Mouse (Mus musculus) liver, embryonic 13.5 days (tissue): ENCODE measurements around the gene Degs1. TPM values are rescaled to one million over a fixed set of nuclear protein-coding genes. Genes with fewer than 3 reads are reported as not detected.
"Not testable (repeated sequence)": the region's sequence is repeated elsewhere in the genome, so short reads cannot be mapped to it uniquely, and the experiment has no call there.

ENCODE experiments used
- ATAC-seq: fragments of 200-750 bp; cut with Nextera tagmentation; 2 replicates; pipeline ENCODE4 v1.8.0; 2017; ENCODE audit warnings: low read depth, mild to moderate bottlenecking, moderate number of reproducible peaks, moderate library complexity
- DNase-seq: peaks from one replicate; pipeline ENCODE4 v3.0.0; 2022
- H3K27ac ChIP-seq: fragments of 300-500 bp; sonication (generic); 2 replicates; pipeline ENCODE4 v1.5.1; 2015; ENCODE audit warnings: moderate library complexity, mild to moderate bottlenecking, inconsistent platforms
- H3K27me3 ChIP-seq: fragments of 300-500 bp; sonication (generic); 2 replicates; pipeline ENCODE4 v1.6.1; 2015; ENCODE audit warnings: mild to moderate bottlenecking, inconsistent platforms
- H3K36me3 ChIP-seq: fragments of 300-500 bp; sonication (generic); 2 replicates; pipeline ENCODE4 v1.6.1; 2015; ENCODE audit warnings: mild to moderate bottlenecking, inconsistent platforms
- H3K4me1 ChIP-seq: fragments of 300-500 bp; sonication (generic); replicated peaks from 2 replicates; pipeline ENCODE4 v1.6.1; 2015; ENCODE audit warnings: inconsistent platforms
- H3K4me2 ChIP-seq: fragments of 300-500 bp; sonication (generic); 2 replicates; pipeline ENCODE4 v1.6.1; 2015; ENCODE audit warnings: inconsistent platforms, mild to moderate bottlenecking, moderate library complexity
- H3K4me3 ChIP-seq: fragments of 300-500 bp; sonication (generic); replicated peaks from 2 replicates; pipeline ENCODE4 v1.5.1; 2015; ENCODE audit warnings: mild to moderate bottlenecking, inconsistent platforms
- H3K9ac ChIP-seq: fragments of 300-500 bp; sonication (generic); 2 replicates; pipeline ENCODE4 v1.6.1; 2015; ENCODE audit warnings: mild to moderate bottlenecking, inconsistent platforms
- H3K9me3 ChIP-seq: fragments of 300-500 bp; sonication (generic); replicated peaks from 2 replicates; pipeline ENCODE4 v1.6.1; 2016; ENCODE audit warnings: inconsistent platforms
- WGBS: fragments of 180-500 bp; shearing (Covaris S2); methylation state at CpG from one replicate; pipeline ENCODE4 v1.1.7; 2015; ENCODE audit not compliant: insufficient replicate concordance; 5-methylcytosine and 5-hydroxymethylcytosine counted together
- polyA plus RNA-seq: library from polyadenylated mRNA; unstranded; fragments of >200 nt; fragmentation: Nextera tagmentation; extraction: Ambion mirVana; gene quantifications from 2 replicates; pipeline ENCODE4 v1.2.1, GENCODE M21; 2015

Gene Degs1
- polyA plus RNA-seq, 1 experiment from 2014 or later, result 87.5 TPM

GRCm38 (mm10) chr1:182297821-182298220, 15.2 kb upstream of the Degs1 start:
- H3K4me1 ChIP-seq, result no peaks in the 10 kb centered on the region
- H3K9me3 ChIP-seq, result no peaks in the 10 kb centered on the region
- no peak for ATAC-seq
- no peak for DNase-seq
- H3K4me3 ChIP-seq, result no peak overlapping the region
- H3K9ac ChIP-seq, result no peak overlapping the region
- no peaks in the 10 kb centered on the region for H3K36me3 ChIP-seq
- H3K27ac ChIP-seq, result no peak overlapping the region
- no peak overlapping the region for H3K4me2 ChIP-seq
- 78% methylated on average over 5 of the region's 5 CpGs for WGBS
- H3K27me3 ChIP-seq, result no peaks in the 10 kb centered on the region

- Histone ChIP-seq H3K4me3 (no peak overlapping the region), H3K27me3 (no peaks in the 10 kb centered on the region), H3K9ac (no peak overlapping the region), H3K4me1 (no peaks in the 10 kb centered on the region), H3K36me3 (no peaks in the 10 kb centered on the region), H3K4me2 (no peak overlapping the region), H3K9me3 (no peaks in the 10 kb centered on the region), H3K27ac (no peak overlapping the region)
- DNase-seq (no peak), ATAC-seq (no peak)
- WGBS, result 75% methylated on average over 3 of the region's 3 CpGs
Measured at GRCm38 (mm10) chr1:182297246-182297645, 14.6 kb upstream of the Degs1 start.

- Histone ChIP-seq H3K9me3 (no peaks in the 10 kb centered on the region), H3K9ac (no peak overlapping the region), H3K36me3 (no peaks in the 10 kb centered on the region), H3K27ac (no peak overlapping the region), H3K4me3 (no peak overlapping the region), H3K27me3 (no peaks in the 10 kb centered on the region), H3K4me2 (no peak overlapping the region), H3K4me1 (no peaks in the 10 kb centered on the region)
- no peak for DNase-seq
- no peak for ATAC-seq
- 65% methylated on average over 6 of the region's 6 CpGs for WGBS
Measured at GRCm38 (mm10) chr1:182296816-182297215, 14.2 kb upstream of the Degs1 start.

GRCm38 (mm10) chr1:182296141-182296540, 13.5 kb upstream of the Degs1 start:
- no peak for ATAC-seq
- Histone ChIP-seq H3K9me3 (no peaks in the 10 kb centered on the region), H3K4me2 (no peak overlapping the region), H3K27ac (no peak overlapping the region), H3K9ac (no peak overlapping the region), H3K4me3 (no peak overlapping the region), H3K27me3 (no peaks in the 10 kb centered on the region), H3K36me3 (no peaks in the 10 kb centered on the region), H3K4me1 (no peaks in the 10 kb centered on the region)
- DNase-seq, result no peak
- 59% methylated on average over 6 of the region's 6 CpGs for WGBS

- DNase-seq (no peak), ATAC-seq (no peak)
- no peaks in the 10 kb centered on the region for H3K4me1 ChIP-seq
- no peaks in the 10 kb centered on the region for H3K27me3 ChIP-seq
- no peak overlapping the region for H3K4me3 ChIP-seq
- no peak overlapping the region for H3K9ac ChIP-seq
- WGBS, result 47% methylated on average over 4 of the region's 4 CpGs
- no peak overlapping the region for H3K27ac ChIP-seq
- no peak overlapping the region for H3K4me2 ChIP-seq
- H3K9me3 ChIP-seq, result no peaks in the 10 kb centered on the region
- no peaks in the 10 kb centered on the region for H3K36me3 ChIP-seq
Measured at GRCm38 (mm10) chr1:182292291-182292690, 9.7 kb upstream of the Degs1 start.

- not testable (repeated sequence) for H3K4me2 ChIP-seq
Measured at GRCm38 (mm10) chr1:182290741-182291140, 8.1 kb upstream of the Degs1 start.

GRCm38 (mm10) chr1:182289781-182290180, 7.2 kb upstream of the Degs1 start:
- no peaks in the 10 kb centered on the region for H3K27me3 ChIP-seq
- no peak overlapping the region for H3K9ac ChIP-seq
- no peak for DNase-seq
- H3K4me1 ChIP-seq, result peaks cover under 1% of the 10 kb centered on the region
- no peak for ATAC-seq
- H3K27ac ChIP-seq, result no peak overlapping the region
- no peak overlapping the region for H3K4me3 ChIP-seq
- no peaks in the 10 kb centered on the region for H3K36me3 ChIP-seq
- no peak overlapping the region for H3K4me2 ChIP-seq
- H3K9me3 ChIP-seq, result no peaks in the 10 kb centered on the region
- 57% methylated on average over 2 of the region's 2 CpGs for WGBS

More at GRCm38 (mm10) chr1:182290741-182291140, 8.1 kb upstream of the Degs1 start:
- not testable (repeated sequence) for H3K4me3 ChIP-seq, H3K9ac ChIP-seq, H3K36me3 ChIP-seq, H3K9me3 ChIP-seq, ATAC-seq, H3K27me3 ChIP-seq, H3K27ac ChIP-seq, DNase-seq, H3K4me1 ChIP-seq
- WGBS, result 66% methylated on average over 3 of the region's 3 CpGs

- no peak overlapping the region for H3K4me3 ChIP-seq
- no peaks in the 10 kb centered on the region for H3K36me3 ChIP-seq
- no peak overlapping the region for H3K9ac ChIP-seq
- ATAC-seq (no peak), DNase-seq (no peak)
- no peaks in the 10 kb centered on the region for H3K27me3 ChIP-seq
- no peaks in the 10 kb centered on the region for H3K9me3 ChIP-seq
- WGBS, result 51% methylated on average over 2 of the region's 2 CpGs
- H3K27ac ChIP-seq, result no peak overlapping the region
- no peak overlapping the region for H3K4me2 ChIP-seq
- peaks cover 11% of the 10 kb centered on the region for H3K4me1 ChIP-seq
Measured at GRCm38 (mm10) chr1:182288601-182289000, 6.0 kb upstream of the Degs1 start.

GRCm38 (mm10) chr1:182287781-182288180, 5.2 kb upstream of the Degs1 start:
- Histone ChIP-seq H3K9me3 (no peaks in the 10 kb centered on the region), H3K9ac (no peak overlapping the region), H3K27ac (no peak overlapping the region), H3K4me1 (peaks cover 20% of the 10 kb centered on the region), H3K4me2 (no peak overlapping the region), H3K36me3 (no peaks in the 10 kb centered on the region), H3K4me3 (no peak overlapping the region), H3K27me3 (no peaks in the 10 kb centered on the region)
- no peak for ATAC-seq
- WGBS, result 70% methylated on average over 7 of the region's 7 CpGs
- no peak for DNase-seq

GRCm38 (mm10) chr1:182284795-182285194, 2.2 kb upstream of the Degs1 start:
- peaks cover 3% of the 10 kb centered on the region; the same call in 1 of the 2 replicates for H3K36me3 ChIP-seq
- ATAC-seq (no peak), DNase-seq (no peak)
- no peak overlapping the region for H3K27ac ChIP-seq
- H3K27me3 ChIP-seq, result no peaks in the 10 kb centered on the region
- H3K9ac ChIP-seq, result no peak overlapping the region
- 82% methylated on average over 2 of the region's 2 CpGs for WGBS
- H3K9me3 ChIP-seq, result no peaks in the 10 kb centered on the region
- H3K4me2 ChIP-seq, result no peak overlapping the region
- no peak overlapping the region for H3K4me3 ChIP-seq
- peaks cover 40% of the 10 kb centered on the region for H3K4me1 ChIP-seq

GRCm38 (mm10) chr1:182283231-182283630, 627 bp upstream of the Degs1 start:
- ATAC-seq (no peak), DNase-seq (no peak)
- Histone ChIP-seq H3K4me3 (peak overlapping the region; percentile 73), H3K9me3 (no peaks in the 10 kb centered on the region), H3K36me3 (peaks cover 16% of the 10 kb centered on the region), H3K27ac (no peak overlapping the region), H3K4me2 (peak overlapping the region; percentile 94), H3K9ac (peak overlapping the region; percentile 55), H3K4me1 (peaks cover 40% of the 10 kb centered on the region), H3K27me3 (no peaks in the 10 kb centered on the region)
- 31% methylated on average over 7 of the region's 7 CpGs for whole genome bisulfite sequencing

GRCm38 (mm10) chr1:182281251-182281711, 1.3 kb downstream of the Degs1 start:
- H3K9ac ChIP-seq, result peak overlapping the region; percentile 86

More at GRCm38 (mm10) chr1:182281251-182281711, 1.3 kb downstream of the Degs1 start:
- no peaks in the 10 kb centered on the region for H3K9me3 ChIP-seq
- peak overlapping the region; percentile 90 for H3K27ac ChIP-seq
- peaks cover 36% of the 10 kb centered on the region for H3K36me3 ChIP-seq
- ATAC-seq, result peak; percentile 83
- peaks cover 40% of the 10 kb centered on the region for H3K4me1 ChIP-seq
- H3K4me2 ChIP-seq, result peak overlapping the region; percentile 94
- peak overlapping the region; percentile 73 for H3K4me3 ChIP-seq
- peak; percentile 71 for DNase-seq
- 3% methylated on average over 9 of the region's 9 CpGs for WGBS
- H3K27me3 ChIP-seq, result no peaks in the 10 kb centered on the region
